Mouse (Mus musculus): ENCODE measurements at regions not wholly inside any gene's neighbourhood (a gene's known extent, or its start where the extent isn't known, plus 50 kb on each side); places are given as distances from the start of the nearest gene placed in this dataset.

DNA sequence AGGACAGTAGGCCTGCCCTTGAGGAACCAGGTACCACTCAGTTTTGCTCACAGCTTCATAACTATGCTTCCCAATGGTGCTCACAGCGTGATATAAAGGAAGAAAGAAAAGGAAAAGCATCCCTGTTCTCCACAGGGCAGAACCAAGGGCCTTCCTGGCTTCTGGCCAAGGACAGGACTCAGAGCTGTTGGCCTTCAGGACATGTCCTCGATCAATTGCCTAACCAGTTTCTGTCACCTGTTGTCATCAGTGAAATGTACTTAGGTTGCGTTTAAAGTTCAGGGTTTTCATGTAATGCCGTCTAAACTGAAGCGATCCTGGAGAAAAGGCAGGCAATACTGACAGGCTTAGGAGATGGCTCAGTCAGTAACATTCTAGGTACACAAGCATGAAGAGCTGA, 232.9 kb downstream of the Csl start:
- no peak for DNase-seq (ENCODE audit: low spot score in 2 of 2)

- DNase-seq (ENCODE audit: low spot score in 2 of 2) = no peak
These were observed 228.4 kb downstream of the Csl start for GRCm38 (mm10) chr10:99531104-99531503.

DNA sequence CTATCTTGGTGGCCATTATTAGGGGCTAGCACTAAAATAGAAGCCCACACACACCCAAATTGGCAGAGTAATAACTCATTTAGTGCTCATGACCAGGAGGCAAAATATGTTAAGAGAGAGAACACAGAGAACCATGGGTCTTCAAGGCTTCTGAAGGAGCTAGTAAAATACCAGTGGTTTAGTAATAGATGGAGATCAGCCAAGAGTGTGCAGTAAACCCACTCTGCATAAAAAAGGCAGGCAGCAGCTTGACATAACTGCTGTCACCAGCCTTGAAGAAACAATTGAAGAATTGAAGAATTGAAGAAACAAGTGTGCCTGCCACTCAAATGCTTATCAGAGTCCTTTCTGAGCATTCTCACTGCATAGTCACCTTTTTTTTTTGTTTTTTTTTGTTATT, 227.9 kb downstream of the Csl start:
- DNase-seq (ENCODE audit: low spot score in 2 of 2) = no peak

DNA sequence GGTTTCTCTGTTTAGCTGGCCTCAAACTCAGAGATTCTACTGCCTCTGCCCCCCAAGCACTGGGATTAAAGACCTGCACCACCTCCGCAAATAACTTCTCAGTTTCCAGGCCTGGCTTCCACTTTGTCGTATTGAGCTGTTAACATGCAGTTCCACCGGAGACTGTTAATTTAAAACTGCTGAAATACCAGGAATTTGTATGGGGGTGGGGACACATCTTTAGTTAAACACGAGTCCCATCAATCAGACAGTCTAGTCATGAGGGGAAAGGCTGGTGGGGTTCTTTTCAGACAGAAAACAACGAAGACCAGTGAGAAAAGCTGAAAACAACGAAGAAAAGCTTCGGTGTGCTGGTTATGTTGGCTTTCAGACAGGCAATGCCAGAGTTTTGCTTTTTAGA, 227.5 kb downstream of the Csl start:
- DNase-seq (ENCODE audit: low spot score in 2 of 2) = no peak

- no peak for DNase-seq (ENCODE audit: low spot score in 2 of 2)
These were observed 226.8 kb downstream of the Csl start for GRCm38 (mm10) chr10:99532697-99533119.

GRCm38 (mm10) chr10:99533468-99533867, 226.0 kb downstream of the Csl start:
- no peak for DNase-seq (ENCODE audit: low spot score in 2 of 2)

DNA sequence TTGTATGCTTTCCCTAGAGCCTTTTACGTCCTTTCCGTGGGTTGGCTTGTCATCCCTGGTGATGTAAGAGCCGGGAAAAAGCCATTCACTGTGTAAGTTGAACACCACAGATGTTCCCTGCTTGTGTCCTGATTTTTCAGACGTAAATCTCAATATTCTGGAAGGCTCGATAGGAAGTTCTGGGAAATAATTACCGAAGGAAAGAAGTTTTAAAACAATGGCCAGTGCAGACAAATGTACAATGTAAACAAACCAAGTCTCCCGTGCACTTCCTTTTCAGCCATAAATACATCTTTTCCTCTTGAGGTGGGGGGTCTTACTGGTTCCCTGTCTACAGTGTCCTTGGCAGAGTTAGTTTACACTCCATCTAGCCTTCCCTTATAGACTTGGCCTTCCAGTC, 225.2 kb downstream of the Csl start:
- no peak for DNase-seq (ENCODE audit: low spot score in 2 of 2)

DNA sequence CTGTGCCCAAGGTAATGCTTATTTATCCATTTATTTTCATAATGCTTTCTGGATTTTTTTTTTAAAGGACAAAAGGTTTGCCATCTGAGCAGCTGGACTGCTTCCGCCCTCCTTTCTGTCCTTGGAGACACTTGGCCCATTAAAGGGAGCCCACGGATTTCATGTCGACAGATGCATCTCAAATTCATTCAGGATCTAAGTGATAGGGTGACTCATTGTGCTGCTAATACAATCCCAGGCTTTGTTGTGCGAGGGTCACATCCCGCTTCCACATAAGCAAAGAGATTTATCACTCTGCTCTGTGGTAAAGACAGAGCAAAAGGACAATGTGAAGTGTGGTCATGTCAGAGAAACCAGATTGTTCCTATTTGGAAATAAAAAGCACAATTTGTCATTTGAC, 220.8 kb downstream of the Csl start:
- no peak for DNase-seq (ENCODE audit: low spot score in 2 of 2)

DNA sequence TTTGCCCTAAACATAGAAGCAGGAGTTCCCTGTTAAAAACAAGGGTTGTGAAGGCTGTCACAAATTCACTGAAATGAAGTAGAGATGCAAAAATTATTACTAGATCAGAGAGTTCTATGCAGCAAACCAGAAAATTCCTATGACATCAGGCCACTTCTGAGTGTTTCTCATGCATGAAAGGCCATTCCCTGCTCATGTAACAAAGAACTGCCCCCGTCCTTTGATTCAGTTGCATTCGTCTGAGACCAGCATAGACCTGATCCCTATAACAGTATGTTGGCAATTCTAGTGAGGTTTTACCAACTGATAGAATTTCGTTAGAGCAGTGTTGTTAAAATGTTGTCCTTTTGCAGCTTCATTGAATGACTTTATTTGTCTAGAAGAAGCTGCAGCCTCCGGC, 207.1 kb downstream of the Csl start:
- no peak for DNase-seq (ENCODE audit: low spot score in 2 of 2)

GRCm38 (mm10) chr10:99552836-99553540, 206.5 kb downstream of the Csl start:
- DNase-seq (ENCODE audit: low spot score in 2 of 2) = no peak

DNA sequence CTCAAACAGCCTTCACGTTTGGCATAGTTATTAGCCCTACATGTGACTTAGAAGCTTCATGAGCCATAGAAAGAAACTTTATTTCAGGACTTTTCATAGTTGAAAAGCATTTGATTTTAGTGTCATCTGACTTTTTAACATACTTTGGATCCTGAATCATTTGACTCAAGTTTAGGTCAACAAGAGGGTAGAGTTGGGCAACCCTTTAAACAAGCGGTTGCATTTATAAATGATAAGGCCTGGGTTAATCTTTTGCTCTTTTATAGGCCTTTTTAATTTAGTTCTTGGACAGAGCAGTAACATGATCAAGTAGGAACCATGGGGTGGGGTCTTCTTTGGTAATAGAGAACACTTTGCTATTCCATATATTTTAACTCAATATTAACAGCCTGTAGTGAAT, 204.4 kb downstream of the Csl start:
- no peak for DNase-seq (ENCODE audit: low spot score in 2 of 2)

GRCm38 (mm10) chr10:99555658-99556352, 203.7 kb downstream of the Csl start:
- no peak for DNase-seq (ENCODE audit: low spot score in 2 of 2)

DNA sequence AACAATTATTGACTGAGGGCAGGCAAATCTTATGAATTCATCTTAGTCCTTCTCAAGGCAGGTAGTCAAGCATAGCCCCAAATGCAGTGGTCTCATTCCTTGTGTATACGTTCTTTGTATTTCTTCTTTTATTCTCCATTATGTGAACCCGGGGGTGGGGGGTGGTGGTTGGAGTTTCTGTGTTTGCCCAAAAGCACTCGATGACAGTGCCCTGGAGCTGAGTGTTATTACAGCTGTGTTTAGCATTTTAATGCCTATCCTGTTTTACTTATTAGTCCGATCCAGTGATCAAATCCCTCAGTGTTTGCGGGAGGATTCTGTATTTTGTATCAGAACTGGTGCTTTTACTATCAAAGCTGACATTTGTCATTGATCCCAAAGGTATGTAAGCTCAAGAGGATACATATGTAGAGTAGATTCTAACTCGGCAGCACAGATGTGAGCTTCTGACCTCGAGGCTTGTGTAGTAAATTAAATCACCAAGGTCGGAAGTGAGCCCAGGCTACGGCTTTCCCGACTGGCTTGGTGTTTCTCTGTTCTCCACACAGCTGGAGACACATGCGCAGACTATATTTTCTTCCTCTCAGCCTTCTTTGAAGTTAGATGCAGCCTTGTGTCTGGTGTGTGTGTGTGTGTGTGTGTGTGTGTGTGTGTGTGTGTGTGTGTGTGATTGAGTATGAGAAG, 203.0 kb downstream of the Csl start:
- DNase-seq (ENCODE audit: low spot score in 2 of 2) = no peak

DNA sequence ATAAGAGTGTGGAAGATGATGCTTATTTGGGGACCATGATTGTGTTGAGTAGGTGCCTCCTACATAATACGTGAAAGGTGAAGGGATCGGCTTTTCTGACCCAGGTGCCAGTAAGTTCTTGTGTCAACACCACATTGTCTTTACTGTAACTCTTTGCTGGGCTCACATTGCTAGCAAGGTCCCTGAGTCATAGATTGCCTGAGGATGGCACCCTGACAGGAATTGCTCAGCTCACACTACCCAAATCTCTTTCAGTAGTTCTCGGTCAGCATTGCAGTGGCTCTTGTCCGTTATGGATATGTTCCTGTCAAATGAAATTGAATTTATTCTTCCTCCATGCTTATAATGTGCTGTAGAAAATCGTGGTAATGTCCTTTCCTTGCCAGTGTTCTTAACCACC, 200.8 kb downstream of the Csl start:
- DNase-seq (ENCODE audit: low spot score in 2 of 2) = no peak

DNA sequence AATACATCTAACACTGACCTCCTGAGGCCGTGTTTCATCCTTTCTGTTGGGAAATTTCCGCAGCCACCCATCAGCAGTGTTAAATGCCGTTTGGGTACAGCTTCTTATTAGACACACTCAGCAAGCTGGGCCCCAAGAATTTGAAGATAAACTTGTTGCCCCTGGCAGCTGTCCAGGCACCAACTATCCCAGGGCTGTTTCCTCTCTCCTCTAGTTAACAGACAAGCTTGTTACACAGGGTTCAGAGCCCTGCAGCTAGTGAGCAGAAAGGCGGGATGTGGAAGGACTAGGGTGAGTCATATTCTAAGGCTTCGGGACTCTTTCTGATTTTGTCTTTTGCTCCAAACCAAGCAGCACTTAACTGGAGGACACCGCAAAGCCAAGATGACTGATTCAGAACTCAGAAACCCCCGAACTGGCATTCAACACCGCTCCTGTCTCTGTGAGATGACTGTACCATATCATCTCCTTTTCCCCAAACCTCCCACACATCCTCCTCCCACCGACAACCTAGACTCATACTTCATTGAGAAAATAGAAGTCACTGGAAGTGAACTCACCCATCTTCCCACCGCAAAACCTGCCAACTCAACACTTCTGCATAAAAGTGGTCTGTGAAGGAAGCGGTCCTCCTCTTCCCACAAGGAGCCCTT, 198.2 kb downstream of the Csl start:
- DNase-seq (ENCODE audit: low spot score in 2 of 2) = peak in 1 of 2 experiments; percentile 27

DNA sequence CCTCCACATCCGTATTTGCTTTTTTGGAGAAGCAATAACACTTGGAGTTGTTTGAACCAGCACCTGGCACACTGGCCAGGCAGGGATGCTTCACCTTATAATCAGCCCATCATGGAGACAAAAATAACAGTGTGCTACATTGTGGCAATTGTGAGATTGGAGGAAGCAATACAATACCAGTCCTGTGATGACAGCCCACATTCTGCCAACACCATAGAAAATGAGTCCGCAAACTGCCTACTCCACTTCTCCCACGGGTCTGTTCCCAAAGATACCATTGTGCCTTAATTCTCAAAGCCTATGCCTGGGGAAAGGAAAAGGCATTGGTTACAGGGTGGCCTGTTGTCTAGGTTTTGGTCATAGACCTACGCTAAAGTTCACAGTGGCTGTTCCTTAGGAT, 194.9 kb downstream of the Csl start:
- DNase-seq (ENCODE audit: low spot score in 2 of 2) = no peak

- no peak for DNase-seq (ENCODE audit: low spot score in 2 of 2)
These were observed 191.0 kb downstream of the Csl start for GRCm38 (mm10) chr10:99568424-99568823.

DNA sequence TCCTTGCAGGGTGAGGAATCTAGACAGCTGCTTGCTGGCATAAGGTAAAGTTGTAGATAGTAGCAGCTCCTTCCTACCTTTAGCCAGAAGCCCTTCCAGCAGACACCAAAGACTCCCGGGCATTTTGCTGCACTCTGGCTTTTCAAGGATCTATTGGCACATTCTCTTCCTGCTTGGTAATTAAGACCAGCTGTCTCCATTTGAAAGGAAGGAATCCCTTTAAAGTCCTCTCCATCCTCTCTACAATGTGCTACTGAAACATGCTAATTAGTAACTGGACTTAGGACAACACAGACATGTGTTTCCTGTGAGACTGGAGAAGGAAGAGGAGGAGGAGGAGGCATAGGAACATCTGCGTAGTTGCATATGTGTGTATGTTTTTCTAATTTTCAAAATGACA, 189.3 kb downstream of the Csl start:
- no peak for DNase-seq (ENCODE audit: low spot score in 2 of 2)

GRCm38 (mm10) chr10:99573997-99574396, 185.5 kb downstream of the Csl start:
- DNase-seq (ENCODE audit: low spot score in 2 of 2) = no peak

DNA sequence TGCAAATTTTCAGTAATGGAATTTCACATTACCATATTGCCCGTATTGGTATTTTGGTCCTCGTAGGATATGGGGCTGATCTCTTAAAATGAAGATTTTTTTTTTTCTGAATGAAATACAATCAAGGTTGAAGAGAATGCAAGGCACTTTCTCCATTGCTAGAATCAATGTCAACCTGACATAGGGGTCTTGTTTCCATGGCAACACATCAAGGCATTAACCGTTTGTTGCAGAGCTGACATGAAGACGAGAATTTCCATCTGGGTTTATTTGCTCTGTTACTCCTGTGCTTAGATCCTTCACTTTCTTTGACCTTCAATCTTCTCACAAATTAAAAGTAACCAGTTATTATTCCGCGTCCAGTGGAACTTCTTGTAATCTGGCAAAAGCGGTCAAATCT, 184.2 kb downstream of the Csl start:
- DNase-seq (ENCODE audit: low spot score in 2 of 2) = no peak

GRCm38 (mm10) chr10:99576301-99576700, 183.2 kb downstream of the Csl start:
- DNase-seq (ENCODE audit: low spot score in 2 of 2) = no peak

DNA sequence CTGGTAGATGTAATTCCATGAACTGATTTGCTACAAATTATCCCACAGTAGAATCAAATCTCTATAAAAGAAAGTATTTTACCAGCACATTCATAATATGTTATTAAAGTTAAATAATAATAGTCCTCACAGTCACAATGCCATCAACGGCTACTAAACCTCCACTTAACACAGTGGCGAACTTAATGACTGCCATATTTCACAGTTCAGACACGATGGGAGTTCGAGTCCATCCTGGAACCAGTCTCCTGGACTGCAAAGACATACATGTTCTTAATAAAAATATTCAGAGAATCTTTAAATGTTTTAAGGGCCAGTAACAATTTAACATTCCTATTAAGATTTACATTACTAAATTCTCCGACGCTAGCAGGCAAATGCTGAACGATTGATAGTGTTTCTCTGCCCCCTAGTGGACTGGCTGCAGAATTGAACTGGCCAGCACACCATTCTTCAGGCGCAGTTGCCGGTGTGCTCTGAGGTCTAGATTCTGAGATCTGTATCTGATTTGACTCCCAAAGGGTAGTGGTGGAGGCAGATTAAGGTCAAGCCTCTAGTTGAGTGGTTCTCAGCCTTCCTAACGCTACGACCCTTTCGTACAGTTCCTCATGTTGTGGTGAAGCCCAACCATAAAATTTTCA, 182.3 kb downstream of the Csl start:
- DNase-seq (ENCODE audit: low spot score in 2 of 2) = no peak
